Mouse (Mus musculus) ES-E14 (cell line): ENCODE measurements at regions not wholly inside any gene's neighbourhood (a gene's known extent, or its start where the extent isn't known, plus 50 kb on each side); places are given as distances from the start of the nearest gene placed in this dataset.

Experiments
- DNase-seq: peaks from one replicate; pipeline ENCODE4 v3.0.0-alpha.2; 2013; ENCODE audit warnings: low read depth, low spot score
- H3K27ac ChIP-seq: 2 replicates; pipeline ENCODE4 v1.5.1; 2012; ENCODE audit warnings: low read depth, mild to moderate bottlenecking, low read length, moderate library complexity, mixed read lengths; ENCODE audit not compliant: poor library complexity, insufficient read depth, severe bottlenecking
- H3K36me3 ChIP-seq: 2 replicates; pipeline ENCODE4 v1.6.1; 2012; ENCODE audit warnings: mild to moderate bottlenecking, low read length, moderate library complexity, mixed read lengths; ENCODE audit not compliant: control insufficient read depth, poor library complexity, insufficient read depth, severe bottlenecking
- H3K4me1 ChIP-seq, 2 experiments: fragments of 150-350 bp in 1 of 2; sonication (generic) in 1 of 2; 2 replicates each; pipeline ENCODE4 v1.6.1; 2012; ENCODE audit warnings: low read length in 2 of 2, mild to moderate bottlenecking in 1 of 2, mixed read lengths in 1 of 2; ENCODE audit not compliant: control insufficient read depth in 2 of 2, insufficient read depth in 2 of 2, poor library complexity in 1 of 2
- H3K4me3 ChIP-seq, 2 experiments: fragments of 150-350 bp in 1 of 2; sonication (generic) in 1 of 2; 2 replicates each; pipeline ENCODE4 v1.5.1; 2012; ENCODE audit warnings: low read length in 2 of 2, low read depth in 1 of 2, mild to moderate bottlenecking in 1 of 2, mixed read lengths in 1 of 2; ENCODE audit not compliant: insufficient read depth in 1 of 2, poor library complexity in 1 of 2, severe bottlenecking in 1 of 2
- H3K9ac ChIP-seq: 2 replicates; pipeline ENCODE4 v1.6.1; 2012; ENCODE audit warnings: low read depth, mild to moderate bottlenecking, low read length, mixed read lengths; ENCODE audit not compliant: poor library complexity, insufficient read depth, severe bottlenecking
- H3K9me3 ChIP-seq: fragments of 150-350 bp; sonication (generic); 2 replicates; pipeline ENCODE4 v1.6.1; 2012; ENCODE audit warnings: low read depth, mild to moderate bottlenecking, low read length; ENCODE audit not compliant: control insufficient read depth, insufficient read depth
- CHD2 ChIP-seq: IDR thresholded peaks from 2 replicates; pipeline ENCODE4 v1.6.1; 2014; ENCODE audit warnings: mild to moderate bottlenecking, low read depth, low read length, inconsistent platforms
- HCFC1 ChIP-seq: IDR thresholded peaks from 2 replicates; pipeline ENCODE4 v1.6.1; 2012; ENCODE audit warnings: low read length, inconsistent platforms, borderline replicate concordance; ENCODE audit not compliant: insufficient read depth
- MAFK ChIP-seq: IDR thresholded peaks from 2 replicates; pipeline ENCODE4 v1.6.1; 2014; ENCODE audit warnings: mild to moderate bottlenecking, low read depth, low read length, inconsistent platforms; ENCODE audit not compliant: insufficient read depth
- ZC3H11A ChIP-seq: IDR thresholded peaks from 2 replicates; pipeline ENCODE4 v1.6.1; 2012; ENCODE audit warnings: low read depth, mild to moderate bottlenecking, inconsistent platforms, low read length, borderline replicate concordance
- ZNF384 ChIP-seq: IDR thresholded peaks from 2 replicates; pipeline ENCODE4 v1.6.1; 2012; ENCODE audit warnings: low read depth, low read length, inconsistent platforms
- in situ Hi-C, 2 experiments: fragments of 600-800 bp; cut with MboI; formaldehyde crosslinking; loops; one replicate each; pipeline ENCODE4 v1.15.1; 2025; ENCODE audit warnings: low sequenced_read_pairs in 2 of 2, inconsistent platforms in 1 of 2; ENCODE audit not compliant: unreplicated experiment in 2 of 2

GRCm38 (mm10) chr5:132724467-132724866 is 181.3 kb upstream of the Auts2 start:
- Histone ChIP-seq H3K9me3 (no peaks in the 10 kb centered on the region), H3K27ac (no peak overlapping the region), H3K9ac (no peak overlapping the region), H3K4me1 (no peaks in the 10 kb centered on the region; a peak in 1 of 4 replicates), H3K4me3 (no peak overlapping the region), H3K36me3 (no peaks in the 10 kb centered on the region)
- in situ Hi-C loops: no loop called here
- no peak for DNase-seq
- TF ChIP-seq ZC3H11A (no peak), HCFC1 (no peak), MAFK (no peak), ZNF384 (no peak), CHD2 (no peak)

GRCm38 (mm10) chr5:132710301-132710700 is 167.2 kb upstream of the Auts2 start:
- Histone ChIP-seq H3K4me1 (peaks cover 0 to 2% of the 10 kb centered on the region in 2 experiments; a peak in 2 of 4 replicates), H3K36me3 (no peaks in the 10 kb centered on the region), H3K9me3 (no peaks in the 10 kb centered on the region), H3K4me3 (no peak overlapping the region), H3K27ac (no peak overlapping the region), H3K9ac (no peak overlapping the region)
- DNase-seq: no peak
- no peak for TF ChIP-seq HCFC1
- TF ChIP-seq ZNF384: no peak
- TF ChIP-seq MAFK: no peak
- TF ChIP-seq CHD2: no peak
- in situ Hi-C loops: no loop called here

DNA sequence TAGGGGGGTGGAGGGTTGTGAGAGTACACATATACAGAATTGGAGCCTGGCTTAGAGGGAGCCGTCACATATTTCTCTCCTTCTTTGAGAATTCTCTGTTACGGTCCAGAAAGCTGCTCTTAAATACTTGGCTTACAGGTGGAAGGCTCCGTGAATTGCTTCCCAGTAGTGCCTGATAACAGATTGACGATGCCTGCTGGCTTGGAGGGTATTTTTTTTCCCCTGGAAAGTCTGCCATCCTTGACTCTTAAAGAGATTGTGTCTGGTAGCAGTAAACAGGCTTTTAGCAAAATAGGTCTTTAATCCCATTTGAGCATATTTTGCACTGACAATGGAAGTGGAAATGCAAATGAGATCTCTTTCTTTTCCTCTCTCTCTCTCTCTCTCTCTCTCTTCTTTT is 164.4 kb upstream of the Auts2 start:
- no peak for DNase-seq
- in situ Hi-C loops: no loop called here
- no peak for TF ChIP-seq ZNF384
- no peak for TF ChIP-seq CHD2
- TF ChIP-seq HCFC1: no peak
- no peak for TF ChIP-seq ZC3H11A
- TF ChIP-seq MAFK: no peak
- no peaks in the 10 kb centered on the region for H3K9me3 ChIP-seq
- no peak overlapping the region for H3K4me3 ChIP-seq
- no peaks in the 10 kb centered on the region for H3K36me3 ChIP-seq
- no peak overlapping the region for H3K27ac ChIP-seq
- no peak overlapping the region for H3K9ac ChIP-seq
- H3K4me1 ChIP-seq: peaks cover 0 to 2% of the 10 kb centered on the region in 2 experiments; a peak in 2 of 4 replicates

- Histone ChIP-seq H3K9ac (no peak overlapping the region), H3K4me3 (no peak overlapping the region), H3K9me3 (no peaks in the 10 kb centered on the region), H3K4me1 (peaks cover 0 to 2% of the 10 kb centered on the region in 2 experiments; a peak in 3 of 4 replicates), H3K36me3 (no peaks in the 10 kb centered on the region), H3K27ac (no peak overlapping the region)
- TF ChIP-seq ZNF384: no peak
- no peak for TF ChIP-seq ZC3H11A
- no peak for TF ChIP-seq MAFK
- TF ChIP-seq HCFC1: no peak
- TF ChIP-seq CHD2: no peak
- in situ Hi-C loops: no loop called here
- no peak for DNase-seq
These were observed 160.4 kb upstream of the Auts2 start for GRCm38 (mm10) chr5:132703455-132704100.

- in situ Hi-C loops: no loop called here
- no peak for DNase-seq
- Histone ChIP-seq H3K4me3 (no peak overlapping the region), H3K4me1 (peaks cover 0 to 2% of the 10 kb centered on the region in 2 experiments; a peak in 3 of 4 replicates), H3K36me3 (no peaks in the 10 kb centered on the region), H3K27ac (no peak overlapping the region), H3K9me3 (no peaks in the 10 kb centered on the region), H3K9ac (no peak overlapping the region)
- TF ChIP-seq MAFK (peak; percentile 53; the same call in 1 of the 2 replicates), ZC3H11A (no peak)
These were observed 159.4 kb upstream of the Auts2 start for GRCm38 (mm10) chr5:132702573-132702972.
